Mouse (Mus musculus): ENCODE measurements around the gene Anks1. TPM values are rescaled to one million over a fixed set of nuclear protein-coding genes. Genes with fewer than 3 reads are reported as not detected.

The Anks1 gene
- polyA plus RNA-seq (2014; fragmentation: Illumina TruSeq; extraction: RNeasy Lipid Tissue Mini Kit (QIAGEN cat#74804); ENCODE audit: low read depth, low replicate concordance), result 25.0 TPM

DNA sequence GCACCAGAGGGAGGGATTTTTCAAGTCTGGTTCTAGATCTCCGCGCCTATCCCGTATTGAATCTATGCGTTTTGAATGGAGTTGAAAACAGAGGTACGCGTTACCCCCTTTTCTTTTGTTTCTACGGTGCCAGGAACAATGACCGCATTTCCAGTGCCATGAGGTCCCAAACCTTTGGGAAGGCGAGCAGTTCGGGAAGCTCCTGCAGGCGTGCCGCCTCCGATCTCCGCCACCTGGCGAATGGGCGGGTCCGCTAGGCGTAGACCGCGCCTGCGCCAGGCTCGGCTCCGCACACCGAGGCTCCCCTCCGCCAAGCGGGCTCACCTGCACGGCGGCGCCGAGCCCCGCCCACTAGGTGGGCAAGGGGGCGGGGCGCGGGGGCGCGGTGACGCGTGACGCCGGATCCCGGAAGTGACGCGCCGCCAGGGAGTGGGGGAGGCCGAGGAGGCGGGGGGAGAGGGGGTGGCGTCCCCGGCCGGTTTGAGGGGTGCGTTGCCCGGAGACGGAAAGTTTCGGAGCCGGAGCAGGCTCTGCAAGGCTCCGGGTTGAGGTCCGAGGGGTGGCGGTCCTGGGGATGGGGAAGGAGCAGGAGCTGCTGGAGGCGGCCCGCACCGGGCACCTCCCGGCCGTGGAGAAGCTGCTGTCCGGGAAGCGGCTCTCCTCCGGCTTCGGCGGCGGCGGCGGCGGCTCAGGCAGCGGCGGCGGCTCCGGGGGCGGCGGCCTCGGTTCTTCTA lies at the start of gene Anks1:
TSS of gene Anks1 (plus strand) at position 419 of the 734 bp plus-strand sequence.

DNA sequence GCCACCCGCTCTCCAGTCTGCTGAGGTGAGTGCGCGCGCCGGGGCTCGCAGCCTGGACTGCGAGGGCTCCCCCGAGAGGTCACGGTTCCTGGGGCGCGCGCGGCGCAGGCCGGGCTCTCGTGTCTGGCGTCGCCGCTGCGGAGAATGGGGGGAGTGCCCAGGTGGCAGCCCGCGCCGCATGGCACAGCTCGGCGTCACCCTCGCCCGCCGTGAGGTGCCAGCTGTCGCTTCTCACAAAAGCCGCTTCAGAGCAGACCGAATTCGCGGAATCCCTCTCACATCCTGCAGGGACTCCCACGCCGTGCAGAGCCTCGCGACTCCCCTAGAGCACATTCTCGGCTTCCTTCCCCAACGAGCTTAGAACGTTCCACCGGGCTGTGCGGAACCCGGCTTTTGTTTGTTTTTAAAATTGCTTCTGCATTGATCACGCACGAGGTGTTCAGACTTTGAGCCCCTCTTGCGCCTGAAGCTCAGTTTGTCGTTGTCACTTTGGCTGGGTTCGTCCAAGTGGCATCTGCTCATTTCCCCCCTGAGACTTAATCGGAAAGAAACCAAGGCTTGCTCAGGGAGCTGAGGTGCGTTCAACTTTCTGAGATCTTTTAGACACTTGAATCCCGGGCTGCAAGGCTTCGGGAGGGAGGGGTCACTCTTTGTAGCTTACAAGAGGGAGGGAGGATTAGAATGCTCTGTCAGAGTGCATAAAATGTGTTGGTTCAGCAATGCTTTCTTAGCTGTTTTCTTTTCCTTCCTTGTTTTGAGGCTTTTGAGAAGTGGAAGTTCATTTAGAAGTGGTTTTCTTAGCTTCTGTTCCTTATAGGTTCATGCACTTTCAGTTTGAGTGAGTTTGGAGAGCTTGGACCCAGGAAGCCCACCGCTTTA lies 755 bp downstream of the Anks1 start, which contains the start of gene Taf11:
TSS of gene Taf11 (minus strand) at position 223 of the 879 bp plus-strand sequence.

DNA sequence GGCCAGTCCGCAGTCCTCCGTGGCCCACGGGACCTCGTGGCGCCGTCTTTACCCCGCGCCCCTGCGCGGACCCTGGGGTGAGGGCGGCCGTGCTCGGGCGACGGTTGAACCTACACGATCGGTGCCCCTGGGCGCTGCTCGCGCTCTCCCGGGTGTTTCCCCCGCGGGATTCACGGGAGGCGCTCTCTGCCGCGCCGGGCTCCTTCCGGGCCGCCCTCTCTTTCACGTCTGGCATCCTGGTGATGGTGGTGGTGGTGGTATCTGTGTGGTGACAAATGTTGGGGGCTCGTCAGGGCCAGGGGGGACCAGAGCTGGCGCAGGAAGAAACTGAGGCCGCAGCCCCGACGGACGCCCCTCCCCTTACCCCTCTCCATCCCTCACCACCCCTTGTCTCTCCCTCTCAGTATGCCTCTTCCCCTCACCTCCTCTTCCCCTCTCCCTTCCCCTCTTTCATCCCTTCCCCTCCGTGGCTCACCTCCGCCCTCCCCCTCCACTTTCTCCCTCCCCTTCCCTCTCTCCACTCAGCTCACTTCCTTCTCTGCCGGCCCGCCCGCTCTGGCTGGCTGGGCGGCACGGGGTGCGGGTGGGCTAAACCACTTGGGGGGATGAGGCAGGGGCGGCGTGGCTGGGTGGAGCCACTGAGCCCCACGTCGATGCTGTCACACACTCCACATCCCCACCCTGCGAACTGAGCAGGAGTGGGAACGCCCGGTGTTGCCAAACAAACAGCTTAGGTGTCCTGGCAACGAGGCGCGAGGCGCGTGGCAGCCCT lies 171.1 kb downstream of the Anks1 start, which contains the start of gene Tcp11:
TSS of gene Tcp11 (minus strand) at position 595 of the 772 bp plus-strand sequence.

Other genes starting within 250 kb of the Anks1 start
- 1.3 TPM for gene Spdef, start 180.4 kb upstream of the Anks1 start, polyA plus RNA-seq (2014; fragmentation: Illumina TruSeq; extraction: RNeasy Lipid Tissue Mini Kit (QIAGEN cat#74804); ENCODE audit: low read depth, low replicate concordance)
- gene D17Wsu92e, start 88.7 kb upstream of the Anks1 start, polyA plus RNA-seq (2014; fragmentation: Illumina TruSeq; extraction: RNeasy Lipid Tissue Mini Kit (QIAGEN cat#74804); ENCODE audit: low read depth, low replicate concordance), result 83.1 TPM
- 68.7 TPM for gene Snrpc, start 71.2 kb upstream of the Anks1 start, polyA plus RNA-seq (2014; fragmentation: Illumina TruSeq; extraction: RNeasy Lipid Tissue Mini Kit (QIAGEN cat#74804); ENCODE audit: low read depth, low replicate concordance)
- gene Uhrf1bp1, start 52.9 kb upstream of the Anks1 start, polyA plus RNA-seq (2014; fragmentation: Illumina TruSeq; extraction: RNeasy Lipid Tissue Mini Kit (QIAGEN cat#74804); ENCODE audit: low read depth, low replicate concordance), result 9.0 TPM
- 29.5 TPM for gene Taf11, start 538 bp downstream of the Anks1 start, polyA plus RNA-seq (2014; fragmentation: Illumina TruSeq; extraction: RNeasy Lipid Tissue Mini Kit (QIAGEN cat#74804); ENCODE audit: low read depth, low replicate concordance)
- gene Tcp11, start 171.3 kb downstream of the Anks1 start, polyA plus RNA-seq (2014; fragmentation: Illumina TruSeq; extraction: RNeasy Lipid Tissue Mini Kit (QIAGEN cat#74804); ENCODE audit: low read depth, low replicate concordance), result 61.6 TPM
- 2.4 TPM for gene Scube3, start 232.8 kb downstream of the Anks1 start, polyA plus RNA-seq (2014; fragmentation: Illumina TruSeq; extraction: RNeasy Lipid Tissue Mini Kit (QIAGEN cat#74804); ENCODE audit: low read depth, low replicate concordance)